Mouse (Mus musculus) bone marrow, adult 2 months (tissue): Measurements from ENCODE around the gene Ncl.

Experiments used
- CTCF ChIP-seq: fragments of 200-500 bp; IDR thresholded peaks from 2 replicates; pipeline ENCODE4 v1.5.1; 2011; ENCODE audit warnings: low read length, control low read depth; ENCODE audit not compliant: control insufficient read depth, insufficient read depth
- POLR2A ChIP-seq: fragments of 200-500 bp; IDR thresholded peaks from 2 replicates; pipeline ENCODE4 v1.6.1; 2011; ENCODE audit warnings: low read depth, mild to moderate bottlenecking, control low read depth, low read length, borderline replicate concordance; ENCODE audit not compliant: control insufficient read depth

DNA sequence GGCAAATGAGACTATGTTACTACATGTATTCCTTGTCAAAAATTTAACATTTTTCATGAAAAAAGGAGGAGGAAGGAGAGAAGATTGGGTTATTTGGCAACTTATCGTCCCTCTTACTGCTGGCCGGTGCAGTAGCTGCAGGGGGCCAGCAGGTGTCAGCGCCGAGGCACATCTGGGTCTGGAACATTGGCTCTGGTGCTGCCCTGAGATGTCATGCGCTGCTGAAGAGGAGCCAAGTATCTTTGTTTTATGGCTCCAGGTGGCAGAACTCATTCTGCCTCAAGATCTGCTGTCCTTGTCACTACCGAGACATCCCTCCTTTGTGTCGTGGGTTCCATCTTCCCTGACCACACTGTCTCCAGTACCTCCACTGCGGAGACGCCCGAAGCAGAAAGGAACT is 12.8 kb upstream of the Ncl start:
- peak; percentile 81 for TF ChIP-seq CTCF
- no peak for TF ChIP-seq POLR2A
